Mouse (Mus musculus): ENCODE results near the gene Ica1. TPM values are rescaled to one million over a fixed set of nuclear protein-coding genes. Genes with fewer than 3 reads are reported as not detected.

Gene Ica1
- total and polyA plus RNA-seq, 3 experiments: 3.9 to 7.8 (median 7.0) TPM

GRCm38 (mm10) chr6:8644703-8645102 lies 133.6 kb downstream of the Ica1 start:
- no peaks in the 10 kb centered on the region for H3K27me3 ChIP-seq (ENCODE audit: control insufficient read depth, insufficient read depth, low read length)
- WGBS: 84% methylated on average over 10 of the region's 10 CpGs
- no peak overlapping the region for H3K4me3 ChIP-seq
- TF ChIP-seq EP300 (IDR thresholded peaks at IDR 0.05; ENCODE audit: insufficient read depth, low read depth, low read length) (no peak), POLR2A (IDR thresholded peaks at IDR 0.05; ENCODE audit: insufficient read depth, low read depth, low read length) (no peak), CTCF (IDR thresholded peaks at IDR 0.05) (no peak)
- no peak for DNase-seq
- no peaks in the 10 kb centered on the region for H3K79me2 ChIP-seq (replicated peaks; ENCODE audit: control insufficient read depth, insufficient read depth, low read length)
- intact Hi-C loops (cut with DNase I): no loop called here
- no peaks in the 10 kb centered on the region for H3K36me3 ChIP-seq (ENCODE audit: control insufficient read depth, insufficient read depth, low read length)
- H3K27ac ChIP-seq: no peak overlapping the region
- H3K4me1 ChIP-seq (ENCODE audit: control insufficient read depth, insufficient read depth, low read length): no peaks in the 10 kb centered on the region
- H3K9ac ChIP-seq (ENCODE audit: low read depth, low read length): no peak overlapping the region

- H3K9ac ChIP-seq (ENCODE audit: low read depth, low read length): no peak overlapping the region
- H3K27me3 ChIP-seq (ENCODE audit: control insufficient read depth, insufficient read depth, low read length): no peaks in the 10 kb centered on the region
- intact Hi-C loops (cut with DNase I): no loop called here
- no peaks in the 10 kb centered on the region for H3K79me2 ChIP-seq (replicated peaks; ENCODE audit: control insufficient read depth, insufficient read depth, low read length)
- no peak overlapping the region for H3K4me3 ChIP-seq
- no peak for TF ChIP-seq CTCF (IDR thresholded peaks at IDR 0.05)
- TF ChIP-seq EP300 (IDR thresholded peaks at IDR 0.05; ENCODE audit: insufficient read depth, low read depth, low read length): no peak
- TF ChIP-seq POLR2A (IDR thresholded peaks at IDR 0.05; ENCODE audit: insufficient read depth, low read depth, low read length): no peak
- 86% methylated on average over 5 of the region's 5 CpGs for WGBS
- H3K36me3 ChIP-seq (ENCODE audit: control insufficient read depth, insufficient read depth, low read length): no peaks in the 10 kb centered on the region
- DNase-seq: no peak
- no peak overlapping the region for H3K27ac ChIP-seq
- H3K4me1 ChIP-seq (ENCODE audit: control insufficient read depth, insufficient read depth, low read length): no peaks in the 10 kb centered on the region
Measured at GRCm38 (mm10) chr6:8640863-8641262, 137.4 kb downstream of the Ica1 start.

GRCm38 (mm10) chr6:8639526-8639925 lies 138.8 kb downstream of the Ica1 start:
- no peak for TF ChIP-seq EP300 (IDR thresholded peaks at IDR 0.05; ENCODE audit: insufficient read depth, low read depth, low read length)
- TF ChIP-seq CTCF (IDR thresholded peaks at IDR 0.05): no peak
- no peak for TF ChIP-seq POLR2A (IDR thresholded peaks at IDR 0.05; ENCODE audit: insufficient read depth, low read depth, low read length)
- DNase-seq: no peak
- no peak overlapping the region for H3K27ac ChIP-seq
- H3K36me3 ChIP-seq (ENCODE audit: control insufficient read depth, insufficient read depth, low read length): no peaks in the 10 kb centered on the region
- H3K27me3 ChIP-seq (ENCODE audit: control insufficient read depth, insufficient read depth, low read length): no peaks in the 10 kb centered on the region
- intact Hi-C loops (cut with DNase I): no loop called here
- 83% methylated on average over 2 of the region's 2 CpGs for WGBS
- H3K4me3 ChIP-seq: no peak overlapping the region
- H3K79me2 ChIP-seq (replicated peaks; ENCODE audit: control insufficient read depth, insufficient read depth, low read length): no peaks in the 10 kb centered on the region
- no peak overlapping the region for H3K9ac ChIP-seq (ENCODE audit: low read depth, low read length)
- no peaks in the 10 kb centered on the region for H3K4me1 ChIP-seq (ENCODE audit: control insufficient read depth, insufficient read depth, low read length)

- 64% methylated on average over 4 of the region's 4 CpGs for WGBS
- Histone ChIP-seq H3K27me3 (ENCODE audit: control insufficient read depth, insufficient read depth, low read length) (no peaks in the 10 kb centered on the region), H3K36me3 (ENCODE audit: control insufficient read depth, insufficient read depth, low read length) (no peaks in the 10 kb centered on the region), H3K79me2 (replicated peaks; ENCODE audit: control insufficient read depth, insufficient read depth, low read length) (no peaks in the 10 kb centered on the region), H3K4me1 (ENCODE audit: control insufficient read depth, insufficient read depth, low read length) (no peaks in the 10 kb centered on the region), H3K4me3 (no peak overlapping the region), H3K27ac (no peak overlapping the region), H3K9ac (ENCODE audit: low read depth, low read length) (no peak overlapping the region)
- DNase-seq: no peak
- no peak for TF ChIP-seq EP300 (IDR thresholded peaks at IDR 0.05; ENCODE audit: insufficient read depth, low read depth, low read length)
- TF ChIP-seq CTCF (IDR thresholded peaks at IDR 0.05): no peak
- TF ChIP-seq POLR2A (IDR thresholded peaks at IDR 0.05; ENCODE audit: insufficient read depth, low read depth, low read length): no peak
- intact Hi-C loops (cut with DNase I): no loop called here
Measured at GRCm38 (mm10) chr6:8638899-8639298, 139.4 kb downstream of the Ica1 start.

- Histone ChIP-seq H3K79me2 (replicated peaks; ENCODE audit: control insufficient read depth, insufficient read depth, low read length) (no peaks in the 10 kb centered on the region), H3K4me1 (ENCODE audit: control insufficient read depth, insufficient read depth, low read length) (no peaks in the 10 kb centered on the region), H3K36me3 (ENCODE audit: control insufficient read depth, insufficient read depth, low read length) (no peaks in the 10 kb centered on the region), H3K4me3 (no peak overlapping the region), H3K27ac (no peak overlapping the region), H3K9ac (ENCODE audit: low read depth, low read length) (no peak overlapping the region), H3K27me3 (ENCODE audit: control insufficient read depth, insufficient read depth, low read length) (no peaks in the 10 kb centered on the region)
- TF ChIP-seq EP300 (IDR thresholded peaks at IDR 0.05; ENCODE audit: insufficient read depth, low read depth, low read length) (no peak), CTCF (IDR thresholded peaks at IDR 0.05) (no peak), POLR2A (IDR thresholded peaks at IDR 0.05; ENCODE audit: insufficient read depth, low read depth, low read length) (no peak)
- intact Hi-C loops (cut with DNase I): no loop called here
- WGBS: 91% methylated on average over 4 of the region's 4 CpGs
- no peak for DNase-seq
Measured at GRCm38 (mm10) chr6:8638122-8638521, 140.2 kb downstream of the Ica1 start.

GRCm38 (mm10) chr6:8632701-8633100 lies 145.6 kb downstream of the Ica1 start:
- no peak overlapping the region for H3K27ac ChIP-seq
- intact Hi-C loops (cut with DNase I): no loop called here
- no peaks in the 10 kb centered on the region for H3K36me3 ChIP-seq (ENCODE audit: control insufficient read depth, insufficient read depth, low read length)
- no peak for DNase-seq
- no peak overlapping the region for H3K4me3 ChIP-seq
- WGBS: 86% methylated on average over 4 of the region's 4 CpGs
- H3K4me1 ChIP-seq (ENCODE audit: control insufficient read depth, insufficient read depth, low read length): no peaks in the 10 kb centered on the region
- no peak overlapping the region for H3K9ac ChIP-seq (ENCODE audit: low read depth, low read length)
- no peak for TF ChIP-seq POLR2A (IDR thresholded peaks at IDR 0.05; ENCODE audit: insufficient read depth, low read depth, low read length)
- no peak for TF ChIP-seq CTCF (IDR thresholded peaks at IDR 0.05)
- no peak for TF ChIP-seq EP300 (IDR thresholded peaks at IDR 0.05; ENCODE audit: insufficient read depth, low read depth, low read length)
- H3K79me2 ChIP-seq (replicated peaks; ENCODE audit: control insufficient read depth, insufficient read depth, low read length): no peaks in the 10 kb centered on the region
- no peaks in the 10 kb centered on the region for H3K27me3 ChIP-seq (ENCODE audit: control insufficient read depth, insufficient read depth, low read length)

All from heart, adult 2 months (tissue).